ENCODE assay signal across 10 mouse cellular contexts in the genomic region with DNA sequence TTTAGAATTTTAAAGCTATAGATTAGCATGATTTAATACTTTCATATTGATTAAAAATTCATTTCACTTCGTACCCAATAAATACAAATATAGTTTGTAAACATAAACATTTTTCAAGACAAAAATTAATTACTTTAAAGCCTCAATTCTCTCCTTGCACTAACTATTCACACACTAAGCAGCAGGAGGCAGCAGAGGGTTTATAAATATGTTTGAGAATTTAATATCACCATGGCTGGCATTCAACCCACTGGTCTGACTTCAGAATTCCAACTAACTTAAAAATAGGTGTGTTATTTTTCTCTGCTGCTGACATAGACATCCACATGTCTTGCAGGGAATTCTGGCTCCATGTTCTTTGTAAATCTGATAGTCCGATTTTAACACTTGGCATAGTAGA. TPM values are rescaled to one million over a fixed set of nuclear protein-coding genes. Genes with fewer than 3 reads are reported as not detected.
A peak's percentile ranks its signal among the peaks of the same experiment; 100 is the strongest.
DNase-seq lines count a peak whose midpoint lies in the region; ATAC-seq and TF ChIP-seq lines count a peak whose summit lies in the region.
"Had no signal": no experiment of that assay in that cellular context is flagged by ENCODE, and none has a peak within 500 bp of the region (broad histone marks: within the 10 kb centered on the region; RNA-seq: fewer than 3 reads in every experiment).

No protein-coding gene starts in this region.

- H3K36me3 ChIP-seq in neural tube, embryonic 11.5 days (ENCODE audit: control insufficient read depth, insufficient read depth, low read length), result no peaks in the 10 kb centered on the region
- H3K36me3 ChIP-seq in hindbrain, embryonic 12.5 days, result no peaks in the 10 kb centered on the region
- H3K36me3 ChIP-seq: stomach, embryonic 15.5 days had no signal

- no peaks in the 10 kb centered on the region for H3K4me1 ChIP-seq in neural tube, embryonic 11.5 days (ENCODE audit: control insufficient read depth, insufficient read depth, low read length)
- no peaks in the 10 kb centered on the region; the same call in 1 of the 2 replicates for H3K4me1 ChIP-seq in cortical plate, adult 2 months (ENCODE audit: control insufficient read depth, insufficient read depth, low read length)
- H3K4me1 ChIP-seq in hindbrain, embryonic 12.5 days, result 0 out of 2 replicates have a peak, but pooled peaks cover 2% of the 10 kb centered on the region
- H3K4me1 ChIP-seq: lung, embryonic 15.5 days; stomach, embryonic 15.5 days had no signal

- TF ChIP-seq CTCF in cortical plate, adult 2 months (IDR thresholded peaks at IDR 0.05; ENCODE audit: extremely low read depth, insufficient read depth, low read length), result 0 out of 2 replicates have a peak, but pooled peaks have one; percentile 2

- TF ChIP-seq POLR2A in cortical plate, adult 2 months (IDR thresholded peaks at IDR 0.05; ENCODE audit: extremely low read depth, insufficient read depth, low read length), result no peak

- ATAC-seq in frontal cortex, adult (ENCODE audit: low TSS enrichment), result peak; percentile 67; the same call in 1 of the 2 replicates
- ATAC-seq in neural tube, embryonic 11.5 days (ENCODE audit: insufficient read depth, low FRiP score, low TSS enrichment), result no peak
- no peak for ATAC-seq in hindbrain, embryonic 12.5 days (ENCODE audit: low FRiP score)

- H3K4me2 ChIP-seq in neural tube, embryonic 11.5 days (ENCODE audit: low read depth), result no peak overlapping the region
- no peak overlapping the region for H3K4me2 ChIP-seq in hindbrain, embryonic 12.5 days (replicated peaks)
- H3K4me2 ChIP-seq: lung, embryonic 15.5 days; stomach, embryonic 15.5 days had no signal

- H3K9ac ChIP-seq in neural tube, embryonic 11.5 days (ENCODE audit: low read length), result no peak overlapping the region
- H3K9ac ChIP-seq in hindbrain, embryonic 12.5 days, result no peak overlapping the region
- H3K9ac ChIP-seq: lung, embryonic 15.5 days; stomach, embryonic 15.5 days had no signal

- H3K4me3 ChIP-seq in neural tube, embryonic 11.5 days (ENCODE audit: low read depth, low read length), result no peak overlapping the region
- H3K4me3 ChIP-seq in cortical plate, adult 2 months (ENCODE audit: insufficient read depth, low read length), result no peak overlapping the region
- no peak overlapping the region for H3K4me3 ChIP-seq in hindbrain, embryonic 12.5 days
- H3K4me3 ChIP-seq: lung, embryonic 15.5 days; stomach, embryonic 15.5 days had no signal

- H3K27me3 ChIP-seq in neural tube, embryonic 11.5 days (ENCODE audit: control insufficient read depth, insufficient read depth, low read length), result no peaks in the 10 kb centered on the region
- no peaks in the 10 kb centered on the region for H3K27me3 ChIP-seq in hindbrain, embryonic 12.5 days
- H3K27me3 ChIP-seq: lung, embryonic 15.5 days; stomach, embryonic 15.5 days had no signal

- no peaks in the 10 kb centered on the region for H3K9me3 ChIP-seq in neural tube, embryonic 11.5 days (ENCODE audit: control insufficient read depth, low read length)
- no peaks in the 10 kb centered on the region for H3K9me3 ChIP-seq in hindbrain, embryonic 12.5 days (replicated peaks)
- H3K9me3 ChIP-seq: lung, embryonic 15.5 days; stomach, embryonic 15.5 days had no signal

- WGBS in neural tube, embryonic 11.5 days, result 86% methylated on average over 2 of the region's 2 CpGs
- WGBS in hindbrain, embryonic 12.5 days, result 88% methylated on average over 2 of the region's 2 CpGs

- no peak for DNase-seq in frontal cortex, postnatal 10 days (ENCODE audit: low spot score in 2 of 2)
- DNase-seq in neural tube, embryonic 11.5 days (ENCODE audit: low spot score), result peak; percentile 36
- no peak for DNase-seq in neural tube, embryonic 10.5 days (ENCODE audit: extremely low spot score, low spot score)
- DNase-seq in layer of hippocampus, adult 9-11 months, result peak; percentile 14
- peak; percentile 38 for DNase-seq in retina, postnatal 7 days (ENCODE audit: low read depth, low spot score)

- no peak overlapping the region for H3K27ac ChIP-seq in neural tube, embryonic 11.5 days (ENCODE audit: low read depth, low read length)
- no peak overlapping the region for H3K27ac ChIP-seq in cortical plate, adult 2 months (ENCODE audit: insufficient read depth, low read length)
- no peak overlapping the region for H3K27ac ChIP-seq in hindbrain, embryonic 12.5 days
- H3K27ac ChIP-seq: lung, embryonic 15.5 days; stomach, embryonic 15.5 days had no signal

RNA-seq across cellular contexts. Expression of a gene that starts 15.2 kb away (rescaled TPM):
- 75.1 and 81.7 TPM in 2 replicates for polyA plus RNA-seq in neural tube, embryonic 11.5 days (2014; fragmentation: Nextera tagmentation; extraction: Ambion mirVana)
- 70.8 and 80.5 TPM in 2 replicates for polyA plus RNA-seq in cortical plate, adult 2 months (2012; rRNA removed)
- polyA plus RNA-seq in hindbrain, embryonic 12.5 days (2016; fragmentation: Nextera tagmentation; extraction: Ambion mirVana), result 85.7 and 101 TPM in 2 replicates

RNA-seq across cellular contexts. Expression of a gene that starts 20.1 kb away (rescaled TPM):
- not detected in 2 replicates for polyA plus RNA-seq in neural tube, embryonic 11.5 days (2014; fragmentation: Nextera tagmentation; extraction: Ambion mirVana)
- polyA plus RNA-seq in cortical plate, adult 2 months (2012; rRNA removed), result not detected in 2 replicates
- not detected in 2 replicates for polyA plus RNA-seq in hindbrain, embryonic 12.5 days (2016; fragmentation: Nextera tagmentation; extraction: Ambion mirVana)
- polyA plus RNA-seq: lung, embryonic 15.5 days; stomach, embryonic 15.5 days had no signal

RNA-seq across cellular contexts. Expression of a gene that starts 44.3 kb away (rescaled TPM):
- polyA plus RNA-seq in neural tube, embryonic 11.5 days (2014; fragmentation: Nextera tagmentation; extraction: Ambion mirVana), result not detected in 2 replicates
- not detected in 2 replicates for polyA plus RNA-seq in cortical plate, adult 2 months (2012; rRNA removed)
- polyA plus RNA-seq in hindbrain, embryonic 12.5 days (2016; fragmentation: Nextera tagmentation; extraction: Ambion mirVana), result not detected in 2 replicates

RNA-seq across cellular contexts. Expression of a gene that starts 45.1 kb away (rescaled TPM):
- polyA plus RNA-seq in neural tube, embryonic 11.5 days (2014; fragmentation: Nextera tagmentation; extraction: Ambion mirVana), result 4.5 and 6.0 TPM in 2 replicates
- polyA plus RNA-seq in cortical plate, adult 2 months (2012; rRNA removed), result 10.7 and 11.4 TPM in 2 replicates
- polyA plus RNA-seq in hindbrain, embryonic 12.5 days (2016; fragmentation: Nextera tagmentation; extraction: Ambion mirVana), result 6.0 and 6.2 TPM in 2 replicates

Comparison
In these comparisons a context has a peak if more than half of its experiments do, and no peak if none do; other contexts are left out.
1. DNase-seq: peak in neural tube, embryonic 11.5 days (single experiment), layer of hippocampus, adult 9-11 months (single experiment) and retina, postnatal 7 days (single experiment); none in frontal cortex, postnatal 10 days (0 of 2) and neural tube, embryonic 10.5 days (single experiment).